Mouse (Mus musculus) liver, adult 2 months (tissue): ENCODE data around the gene Fbxl2. TPM values are rescaled to one million over a fixed set of nuclear protein-coding genes. Genes with fewer than 3 reads are reported as not detected.

ENCODE experiments used
- DNase-seq: peaks from one replicate; pipeline ENCODE4 v3.0.0-alpha.2; 2011; ENCODE audit warnings: low read depth, low spot score; ENCODE audit errors: extremely low read depth
- H3K27ac ChIP-seq: fragments of 200-500 bp; replicated peaks from 2 replicates; pipeline ENCODE4 v1.5.1; 2012; ENCODE audit warnings: low read depth, mild to moderate bottlenecking, control low read depth, inconsistent platforms, low read length; ENCODE audit not compliant: insufficient read depth
- H3K27me3 ChIP-seq: fragments of 200-500 bp; 2 replicates; pipeline ENCODE4 v1.6.1; 2012; ENCODE audit warnings: mild to moderate bottlenecking, moderate library complexity, low read length, inconsistent platforms; ENCODE audit not compliant: control insufficient read depth, insufficient read depth
- H3K36me3 ChIP-seq: fragments of 200-500 bp; 2 replicates; pipeline ENCODE4 v1.6.1; 2012; ENCODE audit warnings: low read length, inconsistent platforms; ENCODE audit not compliant: control insufficient read depth, insufficient read depth
- H3K4me1 ChIP-seq: fragments of 200-500 bp; 2 replicates; pipeline ENCODE4 v1.6.1; 2011; ENCODE audit warnings: low read length; ENCODE audit not compliant: control insufficient read depth, insufficient read depth
- H3K4me3 ChIP-seq: fragments of 200-500 bp; 2 replicates; pipeline ENCODE4 v1.5.1; 2011; ENCODE audit warnings: low read depth, mild to moderate bottlenecking, control low read depth, low read length, moderate library complexity; ENCODE audit not compliant: insufficient read depth
- H3K79me2 ChIP-seq: fragments of 200-500 bp; 2 replicates; pipeline ENCODE4 v1.6.1; 2012; ENCODE audit warnings: inconsistent platforms, mild to moderate bottlenecking, low read length, moderate library complexity; ENCODE audit not compliant: control insufficient read depth, insufficient read depth
- H3K9ac ChIP-seq: fragments of 200-500 bp; 2 replicates; pipeline ENCODE4 v1.6.1; 2012; ENCODE audit warnings: low read depth, mild to moderate bottlenecking, control low read depth, inconsistent platforms, low read length
- CTCF ChIP-seq: fragments of 200-500 bp; IDR thresholded peaks from 2 replicates; pipeline ENCODE4 v1.5.1; 2011; ENCODE audit warnings: low read depth, low read length, control low read depth
- POLR2A ChIP-seq: fragments of 200-500 bp; IDR thresholded peaks from 2 replicates; pipeline ENCODE4 v1.6.1; 2011; ENCODE audit warnings: low read length, control low read depth; ENCODE audit not compliant: insufficient read depth; ENCODE audit errors: extremely low read depth
- WGBS: fragments of 180-500 bp; shearing (Covaris S2); methylation state at CpG from one replicate; pipeline ENCODE4 v1.1.7; 2018; 5-methylcytosine and 5-hydroxymethylcytosine counted together
- polyA plus RNA-seq: library from polyadenylated mRNA; depleted of rRNA; stranded (reverse); fragments of >200 nt; gene quantifications from 2 replicates; pipeline ENCODE4 v1.2.3, GENCODE M21; 2012; rRNA removed
- total RNA-seq: library from RNA; depleted of rRNA; stranded (reverse); fragments of >200 nt; gene quantifications from 2 replicates; pipeline ENCODE4 v1.2.3, GENCODE M21; 2014; rRNA removed

Gene Fbxl2
- total and polyA plus RNA-seq, 2 experiments: 0.34 TPM; not detected in 1

DNA sequence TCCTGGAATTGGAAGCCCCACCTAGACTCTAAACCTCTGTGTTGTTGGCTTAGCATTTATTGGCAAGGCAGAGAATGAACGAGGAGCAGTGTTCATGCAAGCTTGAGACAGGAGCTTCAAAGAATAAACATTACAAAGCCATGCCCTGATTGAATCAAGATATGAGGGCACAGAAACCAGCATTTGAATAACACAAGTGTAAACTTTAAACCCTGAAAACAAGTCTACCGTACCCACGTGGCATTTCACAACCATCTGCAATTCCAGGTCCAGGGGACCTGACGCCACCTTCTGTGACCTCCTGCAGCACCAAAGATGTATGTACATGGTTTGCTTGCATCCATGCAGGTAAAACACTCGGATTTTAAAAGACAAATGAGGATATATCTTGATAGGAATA lies 123.3 kb downstream of the Fbxl2 start:
- peak; percentile 97 for DNase-seq
- Histone ChIP-seq H3K4me3 (no peak overlapping the region), H3K36me3 (0 out of 2 replicates have a peak, but pooled peaks cover 2% of the 10 kb centered on the region), H3K27ac (peak overlapping the region; percentile 87), H3K4me1 (peaks cover 9% of the 10 kb centered on the region), H3K9ac (no peak overlapping the region), H3K27me3 (no peaks in the 10 kb centered on the region), H3K79me2 (no peaks in the 10 kb centered on the region)
- TF ChIP-seq CTCF: no peak
- TF ChIP-seq POLR2A: no peak
- WGBS: 38% methylated on average over 5 of the region's 5 CpGs

DNA sequence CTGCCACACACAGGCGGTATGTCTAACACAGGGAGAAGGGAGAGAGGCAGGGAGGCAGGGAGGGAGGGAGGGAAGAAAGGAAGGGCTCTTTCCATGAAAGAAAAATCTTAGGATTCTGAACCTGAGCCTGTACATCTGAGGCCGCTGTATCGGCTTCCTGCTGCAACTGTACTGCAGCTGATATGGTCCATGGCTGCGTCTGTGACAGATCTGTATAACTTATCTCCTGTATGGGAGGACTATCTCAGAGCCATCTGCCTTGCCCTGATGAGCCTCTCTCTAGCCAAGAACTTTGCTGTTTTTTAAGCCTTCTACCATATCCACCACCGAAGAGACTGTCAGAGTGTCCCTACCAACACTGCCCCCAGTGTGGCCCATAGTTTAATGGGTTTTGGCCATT lies 130.2 kb downstream of the Fbxl2 start:
- TF ChIP-seq POLR2A (no peak), CTCF (no peak)
- Histone ChIP-seq H3K79me2 (no peaks in the 10 kb centered on the region), H3K4me3 (no peak overlapping the region), H3K4me1 (peaks cover 6% of the 10 kb centered on the region; the same call in 1 of the 2 replicates), H3K27ac (no peak overlapping the region), H3K36me3 (peaks cover 9% of the 10 kb centered on the region), H3K9ac (no peak overlapping the region), H3K27me3 (no peaks in the 10 kb centered on the region)
- no peak for DNase-seq
- WGBS: 94% methylated on average over 5 of the region's 5 CpGs

Other genes with a start within 250 kb of the Fbxl2 start
- 24.2 and 30.9 TPM in 2 replicates for gene Ubp1, start 115.3 kb downstream of the Fbxl2 start, total RNA-seq
- gene Ubp1, start 115.3 kb downstream of the Fbxl2 start, polyA plus RNA-seq: 26.6 and 27.8 TPM in 2 replicates
- not detected in 2 replicates for gene Susd5, start 10.9 kb upstream of the Fbxl2 start, total RNA-seq
- not detected in 2 replicates for gene Susd5, start 10.9 kb upstream of the Fbxl2 start, polyA plus RNA-seq